Mouse (Mus musculus): ENCODE data around the gene Pcf11. TPM values are rescaled to one million over a fixed set of nuclear protein-coding genes. Genes with fewer than 3 reads are reported as not detected.

Gene Pcf11
- 10 to 100 TPM; 36.4 to 45.6 TPM for total RNA-seq (2021)

DNA sequence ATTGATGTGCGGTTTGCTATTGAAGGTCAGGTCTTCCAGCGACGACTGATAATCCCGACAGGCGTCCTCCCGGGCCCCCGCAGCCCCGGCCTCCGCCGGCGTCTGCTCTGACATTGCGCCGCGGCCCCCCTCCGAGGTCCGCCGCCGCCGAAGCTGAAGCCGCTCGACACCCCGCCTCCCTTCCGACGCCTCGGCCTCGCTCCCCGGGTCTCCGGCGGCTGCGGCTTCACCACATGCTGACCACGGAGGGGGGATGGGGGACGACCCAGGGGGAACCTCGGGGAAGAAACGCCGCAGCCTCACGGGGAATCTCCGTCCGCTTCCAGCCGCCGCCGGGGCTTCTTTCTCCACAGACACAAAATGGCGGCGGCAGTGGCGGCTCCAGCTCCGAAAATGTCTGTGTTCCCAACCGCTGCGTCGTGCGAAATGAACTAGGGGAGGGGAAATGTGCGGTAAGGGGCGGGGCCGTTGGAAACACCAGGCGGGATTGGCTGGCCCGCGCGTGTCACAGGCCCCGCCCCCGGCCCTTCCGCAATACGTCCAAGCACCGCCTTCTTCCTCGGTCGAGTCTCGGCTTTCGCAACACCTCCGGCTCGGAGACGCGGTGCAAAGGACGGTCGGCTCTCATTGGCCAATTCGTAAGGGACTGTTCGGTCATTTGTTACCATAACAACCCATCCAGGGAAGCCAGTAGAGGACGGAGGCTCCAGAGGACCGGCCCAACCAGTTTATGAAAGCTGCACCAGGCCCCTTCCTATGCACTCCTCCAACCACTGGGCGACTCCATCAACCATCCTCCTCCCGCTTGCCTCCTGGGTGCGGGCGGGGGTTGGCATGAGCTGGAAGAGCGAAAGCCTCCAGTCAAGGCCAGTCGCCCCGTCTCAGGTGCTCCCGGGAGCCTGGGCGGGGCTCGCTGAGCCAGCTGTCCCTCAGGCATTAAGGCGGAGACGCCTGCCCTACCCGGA is at the start of gene Pcf11:
Gene Pcf11 (minus strand): TSS at position 428 of the 965 bp plus-strand sequence.
- intact Hi-C loops (cut with DNase I) = loop anchor here (5.0 kb wide), 3 partner anchors 73 to 203 kb away; partner anchors contain the start of genes Ddias, Prcp and Rab30

DNA sequence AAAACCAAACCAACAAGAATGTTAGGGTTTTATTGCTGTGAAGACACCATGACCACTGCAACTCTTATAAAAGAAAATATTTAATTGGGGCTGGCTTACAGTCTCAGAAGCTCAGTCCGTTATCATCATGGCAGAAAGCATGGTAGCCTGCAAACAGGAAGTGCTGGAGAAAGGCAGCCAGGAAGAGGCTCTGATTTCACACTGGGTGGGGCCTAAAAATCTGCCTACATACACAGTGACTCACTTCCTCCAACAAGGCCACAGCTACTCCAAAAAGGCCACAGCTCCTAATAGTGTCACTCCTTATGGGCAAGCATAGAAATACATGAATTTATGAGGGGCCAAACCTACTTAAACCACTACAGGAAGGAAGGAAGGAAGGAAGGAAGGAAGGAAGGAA is 45.3 kb upstream of the Pcf11 start:
- intact Hi-C loops (cut with DNase I) = no loop called here
- no peak for DNase-seq (ENCODE audit: extremely low spot score in 1 of 2, low spot score in 2 of 2)

More for the DNA sequence above, at the start of gene Pcf11:
- peak; percentile 98 to 99 for DNase-seq (ENCODE audit: extremely low spot score in 1 of 2, low spot score in 2 of 2)

DNA sequence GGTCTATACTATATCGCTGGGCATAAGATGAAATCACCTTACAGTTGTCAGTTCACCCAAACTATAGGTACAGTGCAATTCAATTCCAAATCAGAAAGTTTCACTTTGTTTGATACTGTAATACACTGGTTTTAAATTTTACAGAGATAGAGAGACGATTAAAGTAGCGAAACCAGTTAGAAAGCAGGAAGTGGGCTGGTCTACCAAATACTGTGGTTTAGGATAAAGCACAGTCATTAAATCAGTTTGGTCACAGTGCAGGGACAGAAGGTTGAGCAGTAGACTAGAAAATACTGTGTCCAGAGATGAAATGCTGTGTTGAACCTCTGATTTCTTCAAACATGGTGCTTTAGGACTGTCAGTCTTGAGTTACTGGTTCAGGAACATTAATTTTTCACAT is 41.9 kb upstream of the Pcf11 start:
- no peak for DNase-seq (ENCODE audit: extremely low spot score in 1 of 2, low spot score in 2 of 2)
- intact Hi-C loops (cut with DNase I) = no loop called here

DNA sequence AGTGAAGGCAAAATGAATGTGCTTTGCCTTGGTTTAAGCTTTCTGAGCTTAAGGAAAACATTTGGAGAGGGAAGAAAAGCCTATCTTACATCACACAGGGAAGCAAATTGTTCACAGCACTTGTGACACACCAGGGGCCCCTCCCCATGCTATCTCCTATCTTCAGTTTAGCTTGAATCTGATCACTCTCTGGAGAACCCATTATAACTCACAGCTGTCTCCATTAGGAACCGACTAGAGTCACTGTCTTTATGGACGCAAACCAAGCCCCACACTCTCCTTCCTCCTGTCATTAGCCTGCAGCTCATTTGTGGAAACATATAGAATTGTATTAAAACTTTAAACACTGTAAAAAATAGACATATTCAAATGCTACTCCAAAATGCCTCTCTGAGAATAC is 39.8 kb upstream of the Pcf11 start:
- no peak for DNase-seq (ENCODE audit: extremely low spot score in 1 of 2, low spot score in 2 of 2)

DNA sequence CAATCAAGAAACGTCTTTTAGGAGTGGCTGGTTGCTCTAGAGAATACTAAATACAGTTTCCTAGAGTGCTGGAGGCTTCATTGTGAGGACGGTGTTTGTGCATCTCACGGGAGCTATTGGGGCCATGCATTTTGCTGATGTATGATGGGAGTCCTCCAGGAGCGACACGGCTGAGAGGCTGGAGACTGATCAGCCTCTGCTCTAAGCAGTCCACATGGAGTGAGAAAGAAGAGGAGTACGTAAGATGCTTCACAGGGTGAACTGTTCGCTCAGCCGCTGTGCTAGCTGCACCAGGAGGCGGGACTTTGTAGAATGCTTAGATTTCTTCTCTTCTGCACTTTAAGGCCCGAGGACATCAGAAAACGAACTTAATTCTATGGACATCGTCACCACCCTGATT is 37.0 kb upstream of the Pcf11 start:
- DNase-seq (ENCODE audit: extremely low spot score in 1 of 2, low spot score in 2 of 2) = no peak
- intact Hi-C loops (cut with DNase I) = no loop called here

More for the DNA sequence above, 39.8 kb upstream of the Pcf11 start:
- intact Hi-C loops (cut with DNase I) = no loop called here

DNA sequence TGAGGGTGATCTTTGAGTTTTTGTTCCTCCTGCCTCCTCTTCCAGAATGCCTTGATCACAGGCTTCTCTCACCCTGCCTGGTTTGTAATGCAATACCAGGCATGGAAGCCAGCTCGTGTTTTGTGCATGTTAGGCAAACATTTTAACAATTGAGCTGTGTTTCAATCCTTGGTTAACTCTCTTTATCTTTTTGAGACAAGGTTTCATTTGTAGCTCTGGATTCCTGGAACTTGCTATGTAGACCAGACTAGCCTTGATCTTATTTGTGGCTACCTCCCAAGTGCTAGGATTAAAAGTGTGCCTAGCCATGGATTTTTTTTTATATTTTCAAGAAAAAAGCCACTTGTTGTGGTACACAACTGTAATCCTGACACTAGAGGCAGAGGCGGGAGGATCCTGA is 35.8 kb upstream of the Pcf11 start:
- DNase-seq (ENCODE audit: extremely low spot score in 1 of 2, low spot score in 2 of 2) = no peak
- intact Hi-C loops (cut with DNase I) = no loop called here

DNA sequence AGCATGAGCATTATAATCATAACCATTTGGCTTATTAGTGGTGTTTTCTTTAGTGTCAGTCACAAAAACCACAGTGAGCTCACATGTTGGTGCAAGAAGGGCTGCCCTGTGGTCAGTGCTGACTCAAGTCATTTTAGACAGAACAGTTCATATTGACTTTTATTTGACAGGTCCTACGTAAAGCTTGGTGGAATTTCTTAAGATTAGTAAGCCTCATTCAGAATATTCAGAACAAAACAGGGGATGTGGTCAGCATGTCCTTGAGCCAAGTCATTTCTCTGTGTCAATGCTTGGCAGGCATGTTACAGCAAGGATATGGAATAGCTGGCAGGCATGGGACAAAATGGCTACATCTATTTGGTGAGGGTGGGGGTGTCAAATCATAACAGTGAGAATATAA is 33.9 kb upstream of the Pcf11 start:
- intact Hi-C loops (cut with DNase I) = no loop called here

DNA sequence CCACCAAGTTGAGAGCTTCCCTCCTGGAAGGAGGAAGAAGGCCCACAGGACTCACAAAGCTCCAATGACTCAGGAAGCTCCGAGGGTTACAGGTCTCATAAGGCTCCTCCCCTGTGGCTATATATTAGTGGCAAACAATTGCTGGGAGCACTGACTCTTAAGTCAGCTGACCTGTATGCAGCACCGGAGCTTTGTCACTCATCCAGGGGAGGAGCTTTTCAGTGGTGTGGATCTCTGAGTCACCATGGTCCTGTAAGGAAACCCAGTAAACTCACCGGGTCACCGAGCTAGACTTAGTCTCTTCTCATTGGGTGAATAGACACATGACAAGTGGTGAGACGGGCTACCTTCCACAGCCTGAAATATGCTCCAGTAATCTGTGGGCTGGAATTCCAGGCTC is 29.0 kb upstream of the Pcf11 start:
- intact Hi-C loops (cut with DNase I) = no loop called here
- no peak for DNase-seq (ENCODE audit: extremely low spot score in 1 of 2, low spot score in 2 of 2)

More for the DNA sequence above, 33.9 kb upstream of the Pcf11 start:
- DNase-seq (ENCODE audit: extremely low spot score in 1 of 2, low spot score in 2 of 2) = no peak

DNA sequence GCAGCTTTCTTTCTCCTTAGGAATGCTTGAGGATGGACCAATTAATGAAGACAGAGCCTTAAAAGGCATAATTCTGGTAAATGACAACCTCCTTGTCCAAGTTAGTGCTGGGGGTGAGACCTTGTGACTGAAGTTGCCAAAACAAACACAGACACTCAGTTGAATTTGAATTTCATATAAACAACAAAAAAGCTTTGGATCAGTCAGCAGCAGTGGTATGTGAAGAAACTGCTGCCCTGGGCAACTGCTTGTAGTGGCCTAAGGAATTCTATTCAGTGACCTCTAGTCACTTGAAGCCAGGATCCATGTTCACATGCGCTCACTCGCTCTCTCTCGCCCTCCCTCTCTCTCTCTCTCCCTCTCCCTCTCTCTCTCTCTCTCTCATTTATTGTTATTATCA is 26.7 kb upstream of the Pcf11 start:
- intact Hi-C loops (cut with DNase I) = no loop called here

DNA sequence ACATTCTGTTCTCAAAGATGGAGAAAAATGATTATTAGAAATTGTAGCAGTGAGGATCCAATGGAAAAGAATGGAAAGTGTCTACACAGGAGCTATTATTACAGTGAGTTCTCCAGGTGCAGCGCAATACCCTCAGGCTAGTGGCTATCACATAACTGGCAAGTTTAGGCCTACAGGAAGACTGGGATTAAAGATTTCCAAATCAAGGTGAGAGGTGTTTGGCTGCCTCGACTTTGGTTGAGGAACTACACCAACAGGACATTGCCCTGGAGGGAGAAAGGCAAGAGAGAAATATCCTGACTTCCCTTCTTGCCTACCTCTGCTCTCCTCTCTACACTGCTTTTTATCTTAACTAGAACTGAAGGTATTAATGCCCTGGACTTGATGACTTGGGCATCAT is 19.4 kb upstream of the Pcf11 start:
- DNase-seq (ENCODE audit: extremely low spot score in 1 of 2, low spot score in 2 of 2) = no peak
- intact Hi-C loops (cut with DNase I) = no loop called here

More for the DNA sequence above, 26.7 kb upstream of the Pcf11 start:
- DNase-seq (ENCODE audit: extremely low spot score in 1 of 2, low spot score in 2 of 2) = no peak

DNA sequence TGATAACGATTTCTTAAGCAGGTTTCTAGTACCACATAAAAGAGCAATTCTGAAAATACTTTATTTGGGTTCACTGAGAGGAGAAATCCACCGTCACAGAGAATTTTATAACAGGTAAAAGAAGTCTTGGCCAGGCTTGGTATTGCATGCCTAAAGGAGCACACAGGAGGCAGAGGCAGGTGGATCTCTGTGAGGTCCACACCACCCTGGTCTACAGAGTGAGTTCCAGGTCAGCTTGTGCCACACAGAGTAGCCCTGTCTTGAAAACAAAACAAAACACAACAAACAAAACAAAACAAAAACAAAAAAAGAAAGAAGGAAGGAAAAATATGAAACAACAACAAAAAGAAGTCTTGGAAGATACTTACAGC is 18.6 kb upstream of the Pcf11 start:
- DNase-seq (ENCODE audit: extremely low spot score in 1 of 2, low spot score in 2 of 2) = no peak
- intact Hi-C loops (cut with DNase I) = no loop called here

DNA sequence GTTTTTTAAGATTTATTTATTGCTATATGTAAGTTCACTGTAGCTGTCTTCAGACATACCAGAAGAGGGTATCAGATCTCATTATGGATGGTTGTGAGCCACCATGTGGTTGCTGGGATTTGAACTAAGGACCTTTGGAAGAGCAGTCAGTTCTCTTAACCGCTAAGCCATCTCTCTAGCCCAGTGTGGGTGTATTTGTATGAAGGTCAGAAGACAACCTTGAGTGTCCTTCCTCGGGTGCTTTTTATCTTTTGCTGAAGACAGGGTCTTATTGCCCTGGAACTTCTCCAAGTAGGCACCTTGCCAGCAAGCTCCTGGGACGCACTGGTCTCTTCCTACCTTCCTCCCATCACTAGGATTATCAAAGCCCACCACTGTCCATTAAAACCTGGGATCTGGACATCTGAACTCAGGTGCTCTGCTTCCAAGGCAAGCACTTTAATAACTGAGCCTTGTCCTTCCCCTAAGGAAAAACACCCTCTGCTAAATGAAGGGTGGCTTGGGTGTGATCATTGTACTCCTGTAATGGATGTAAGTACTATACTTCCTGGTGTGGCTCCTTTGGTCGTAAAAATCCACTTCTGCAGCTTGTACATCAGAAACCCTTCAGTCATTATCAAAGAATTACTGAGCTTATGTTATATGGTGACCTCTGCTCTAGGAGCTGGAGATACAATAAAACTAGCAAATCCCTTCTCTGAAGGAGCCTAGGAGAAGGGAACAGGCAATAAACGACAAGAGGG is 18.0 kb upstream of the Pcf11 start:
- no peak for DNase-seq (ENCODE audit: extremely low spot score in 1 of 2, low spot score in 2 of 2)
- intact Hi-C loops (cut with DNase I) = no loop called here

DNA sequence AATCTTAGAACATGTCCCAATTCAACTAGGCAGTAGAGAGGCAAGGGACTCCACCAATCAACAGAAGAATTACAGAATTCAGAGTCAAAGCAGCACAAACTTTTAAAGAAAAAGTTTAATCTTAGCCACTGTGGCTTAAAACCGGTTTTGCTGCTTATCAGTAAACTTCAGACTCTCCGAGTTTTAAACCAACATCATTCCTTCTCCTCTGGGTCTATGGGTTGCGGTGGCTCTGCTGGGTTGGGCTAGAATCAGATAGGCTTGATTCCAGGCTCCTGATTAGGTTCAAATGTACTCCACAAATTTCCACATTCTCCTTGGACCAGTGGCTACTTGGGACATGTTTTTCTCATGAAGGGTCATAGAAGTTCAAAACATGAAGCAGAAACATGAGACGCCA is 7.6 kb upstream of the Pcf11 start:
- DNase-seq (ENCODE audit: extremely low spot score in 1 of 2, low spot score in 2 of 2) = no peak
- intact Hi-C loops (cut with DNase I) = no loop called here

DNA sequence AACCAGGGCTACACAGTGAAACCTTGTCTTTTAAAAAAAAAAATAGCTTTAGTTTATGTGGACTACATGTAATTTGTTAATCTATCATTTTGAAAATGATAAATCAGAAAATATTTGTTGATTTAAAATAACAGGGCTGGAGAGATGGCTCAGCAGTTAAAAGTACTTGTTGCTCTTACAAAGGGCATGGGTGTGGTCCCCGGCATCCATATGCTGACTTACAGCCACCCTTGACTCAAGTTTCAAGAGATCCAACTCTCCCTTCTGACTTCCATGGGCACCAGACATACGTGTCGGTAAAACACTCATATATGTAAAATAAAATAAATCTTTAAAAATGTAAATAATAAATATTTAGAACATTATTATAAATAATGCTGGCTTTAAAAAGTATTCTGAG is 5.4 kb upstream of the Pcf11 start:
- intact Hi-C loops (cut with DNase I) = no loop called here
- DNase-seq (ENCODE audit: extremely low spot score in 1 of 2, low spot score in 2 of 2) = no peak

DNA sequence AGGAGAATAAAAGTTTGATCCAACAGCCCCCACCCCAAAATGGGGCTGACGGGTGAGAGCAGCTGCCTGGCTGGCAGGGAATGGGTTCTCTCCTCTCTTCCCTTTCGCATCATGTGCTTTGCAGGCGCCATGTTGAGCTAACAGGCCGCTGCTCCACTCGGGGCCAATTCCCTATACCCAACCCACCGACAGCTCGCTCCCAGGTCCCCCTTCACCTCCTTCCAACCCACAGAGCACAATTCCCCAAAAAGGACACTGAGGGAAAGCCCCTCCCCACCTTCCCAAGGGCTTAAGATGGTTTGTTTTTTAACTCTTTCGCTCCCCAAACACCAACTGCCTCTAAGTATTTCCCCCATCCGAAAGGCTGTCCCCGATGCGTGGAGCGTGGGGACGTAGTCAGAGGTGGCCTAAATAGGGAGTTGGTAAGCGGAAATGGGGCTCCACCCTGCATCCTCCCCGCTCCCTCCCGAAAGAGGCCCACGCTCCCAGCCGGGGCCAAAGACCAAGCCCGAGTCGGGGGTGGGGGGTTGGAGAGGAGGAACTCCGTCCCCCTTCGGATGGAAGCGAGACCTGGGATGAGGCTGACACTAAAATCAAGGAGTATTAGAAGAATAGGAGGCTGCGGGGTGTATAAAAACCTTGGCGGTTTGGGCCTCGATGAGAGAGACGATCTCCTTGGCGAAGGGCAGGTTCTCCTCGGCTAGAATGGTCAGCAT is 785 bp downstream of the Pcf11 start:
- intact Hi-C loops (cut with DNase I) = loop anchor here (5.0 kb wide), 3 partner anchors 73 to 203 kb away; partner anchors contain the start of genes Ddias, Prcp and Rab30
- DNase-seq (ENCODE audit: extremely low spot score in 1 of 2, low spot score in 2 of 2) = peak; percentile 35 to 68

DNA sequence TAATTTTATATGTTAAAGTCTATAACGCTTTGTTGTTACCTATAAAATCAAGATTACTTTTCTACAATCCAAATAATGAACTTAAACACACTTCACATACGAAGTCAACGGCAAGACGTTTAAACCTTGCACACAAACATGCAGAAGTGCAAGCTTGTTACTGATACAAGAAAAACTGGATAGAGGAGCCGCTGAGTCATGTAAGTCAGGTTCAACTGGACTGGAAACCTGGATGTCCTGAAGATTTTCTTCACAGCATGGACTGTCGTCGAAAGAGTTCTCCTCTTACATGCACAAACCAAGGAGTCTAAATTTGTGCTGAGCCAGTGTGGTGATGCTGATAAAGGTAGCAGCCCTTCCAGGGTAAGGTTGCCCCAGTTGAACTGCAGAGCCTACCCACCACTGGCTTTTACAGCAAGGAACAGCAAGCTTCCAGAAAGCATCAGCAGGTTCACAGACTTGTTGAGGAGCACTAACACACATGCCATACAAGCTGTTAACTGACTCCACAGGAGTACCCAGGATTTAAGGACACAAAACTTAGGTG is 3.4 kb downstream of the Pcf11 start:
- DNase-seq (ENCODE audit: extremely low spot score in 1 of 2, low spot score in 2 of 2) = no peak
- intact Hi-C loops (cut with DNase I) = loop anchor here (5.0 kb wide), 3 partner anchors 76 to 206 kb away; partner anchors contain the start of genes Ddias, Prcp and Rab30

DNA sequence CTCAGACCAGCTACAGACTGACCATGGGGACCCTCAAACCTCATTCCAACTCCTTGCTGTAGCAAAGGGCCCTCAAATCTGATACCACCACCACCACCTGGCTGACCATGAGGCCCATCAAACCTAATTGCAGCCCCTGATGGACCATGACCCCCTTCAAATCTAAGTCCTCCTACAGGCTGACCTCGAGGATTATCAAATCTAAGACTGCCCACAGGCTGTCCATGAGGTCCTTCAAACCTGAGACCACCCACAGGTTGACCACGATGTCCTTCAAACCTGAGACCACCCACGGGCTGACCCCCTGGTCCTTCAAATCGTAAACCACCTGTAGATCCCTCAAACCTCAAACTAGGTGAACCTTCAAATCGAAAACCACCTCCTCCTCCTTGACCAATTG is 11.7 kb downstream of the Pcf11 start:
- intact Hi-C loops (cut with DNase I) = no loop called here
- no peak for DNase-seq (ENCODE audit: extremely low spot score in 1 of 2, low spot score in 2 of 2)

DNA sequence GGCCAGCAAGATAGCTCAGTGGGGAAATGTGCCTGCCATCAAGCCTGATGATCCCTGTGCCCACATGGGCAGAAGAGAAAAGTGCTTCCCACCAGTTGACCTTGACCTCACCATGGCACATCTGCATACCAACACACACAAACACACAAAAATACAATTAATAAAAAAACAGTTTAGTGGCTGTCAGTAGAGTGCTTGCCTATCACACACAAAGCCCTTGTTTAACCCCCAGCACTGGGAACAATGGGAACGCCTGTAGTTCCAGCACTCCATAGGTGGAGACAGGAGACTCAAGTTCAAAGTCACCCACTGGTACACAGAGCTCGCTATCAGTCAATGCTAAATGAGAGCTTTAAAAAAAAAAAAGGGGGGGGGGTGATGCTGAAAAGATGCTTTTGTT is 13.3 kb downstream of the Pcf11 start:
- intact Hi-C loops (cut with DNase I) = no loop called here

DNA sequence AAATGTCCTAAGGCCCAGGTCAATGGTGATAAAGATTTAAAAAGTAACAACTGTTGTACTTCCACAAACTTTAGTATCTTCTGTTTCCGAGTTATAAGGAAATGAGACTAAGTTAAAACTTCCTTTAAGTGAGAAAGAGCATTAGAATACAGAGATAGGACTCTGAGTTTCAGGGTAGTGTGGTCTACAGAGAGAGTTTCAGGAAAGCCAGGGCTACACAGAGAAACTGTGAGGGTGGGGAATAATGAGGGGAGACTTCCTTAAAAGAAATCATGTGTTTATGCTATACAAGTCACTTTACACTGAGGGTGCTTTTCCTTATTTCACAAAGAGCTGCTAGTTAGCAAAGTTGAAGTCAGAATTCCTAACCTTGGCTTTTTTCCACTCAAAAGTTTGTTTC is 16.4 kb downstream of the Pcf11 start:
- DNase-seq (ENCODE audit: extremely low spot score in 1 of 2, low spot score in 2 of 2) = no peak
- intact Hi-C loops (cut with DNase I) = no loop called here

More for the DNA sequence above, 13.3 kb downstream of the Pcf11 start:
- no peak for DNase-seq (ENCODE audit: extremely low spot score in 1 of 2, low spot score in 2 of 2)

Measured in left cerebral cortex, postnatal 10 days (tissue).